Mouse (Mus musculus) olfactory bulb, adult 2 months (tissue): ENCODE results near the gene Gm10518.

Source experiments
- CTCF ChIP-seq: fragments of 200-500 bp; IDR thresholded peaks from 2 replicates; pipeline ENCODE4 v1.5.1; 2012; ENCODE audit warnings: low read depth, mild to moderate bottlenecking, low read length, moderate library complexity; ENCODE audit not compliant: insufficient read depth
- POLR2A ChIP-seq: fragments of 200-500 bp; IDR thresholded peaks from 2 replicates; pipeline ENCODE4 v1.6.1; 2012; ENCODE audit warnings: mild to moderate bottlenecking, low read depth, low read length, moderate library complexity; ENCODE audit not compliant: insufficient read depth

DNA sequence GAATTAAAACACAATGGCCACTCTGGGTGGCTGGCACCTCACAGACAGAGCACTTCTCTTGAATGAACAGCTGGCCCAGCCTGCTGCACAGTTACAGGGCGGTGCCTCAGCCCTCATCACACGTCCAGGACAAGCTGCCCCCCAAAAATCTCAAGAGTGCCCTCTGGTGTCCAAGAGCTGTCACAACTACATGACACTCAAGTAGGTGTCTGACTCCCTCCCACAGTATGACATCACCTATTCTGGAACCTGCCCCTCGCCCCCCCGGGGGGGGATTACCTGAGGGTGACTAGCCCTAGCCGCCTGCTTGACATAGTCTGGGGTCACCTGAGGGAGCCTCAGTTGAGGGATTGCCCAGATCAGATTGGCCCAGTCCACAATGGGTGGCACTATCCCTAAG, 41.7 kb downstream of the Gm10518 start:
- TF ChIP-seq CTCF, result peak; percentile 18; the same call in 1 of the 2 replicates
- TF ChIP-seq POLR2A, result no peak
